ENCODE assay signal across 22 mouse cellular contexts in genomic region chr5:132477533-132477932, GRCm38 (mm10).
DNase-seq lines count a peak whose midpoint lies in the region; ATAC-seq and TF ChIP-seq lines count a peak whose summit lies in the region.
"Had no signal": no experiment of that assay in that cellular context is flagged by ENCODE, and none has a peak within 500 bp of the region (broad histone marks: within the 10 kb centered on the region; RNA-seq: fewer than 3 reads in every experiment).

No protein-coding gene starts in this region.

- H3K27me3 ChIP-seq in forebrain, embryonic 13.5 days = no peaks in the 10 kb centered on the region
- H3K27me3 ChIP-seq: embryonic facial prominence, embryonic 13.5 days; embryonic facial prominence, embryonic 15.5 days; forebrain, embryonic 12.5 days; forebrain, embryonic 15.5 days had no signal

- H3K4me2 ChIP-seq in forebrain, embryonic 13.5 days = no peak overlapping the region
- H3K4me2 ChIP-seq: embryonic facial prominence, embryonic 13.5 days; embryonic facial prominence, embryonic 15.5 days; forebrain, embryonic 12.5 days; forebrain, embryonic 15.5 days had no signal

- ATAC-seq in forebrain, embryonic 13.5 days = no peak
- ATAC-seq: activated CD4-positive, CD25-positive, alpha-beta regulatory T cell, adult 4 months; forebrain, embryonic 15.5 days; forebrain, postnatal 0 days had no signal

- no peak overlapping the region for H3K9ac ChIP-seq in ES-E14 (ENCODE audit: insufficient read depth, low read depth, low read length, poor library complexity, severe bottlenecking)
- no peak overlapping the region for H3K9ac ChIP-seq in forebrain, embryonic 13.5 days
- H3K9ac ChIP-seq: embryonic facial prominence, embryonic 13.5 days; embryonic facial prominence, embryonic 15.5 days; forebrain, embryonic 12.5 days; forebrain, embryonic 15.5 days; forebrain, postnatal 0 days had no signal

- no peaks in the 10 kb centered on the region for H3K36me3 ChIP-seq in ES-E14 (ENCODE audit: control insufficient read depth, insufficient read depth, low read length, poor library complexity, severe bottlenecking)
- H3K36me3 ChIP-seq in forebrain, embryonic 13.5 days (ENCODE audit: poor library complexity, severe bottlenecking) = no peaks in the 10 kb centered on the region
- H3K36me3 ChIP-seq: embryonic facial prominence, embryonic 13.5 days; embryonic facial prominence, embryonic 15.5 days; forebrain, embryonic 10.5 days; forebrain, embryonic 12.5 days; forebrain, embryonic 15.5 days had no signal

- in situ Hi-C loops in ES-E14 (cut with MboI; ENCODE audit: low sequenced_read_pairs in 2 of 2, unreplicated experiment in 2 of 2) = no loop called here

- H3K27ac ChIP-seq in ES-E14 (ENCODE audit: insufficient read depth, low read depth, low read length, poor library complexity, severe bottlenecking) = no peak overlapping the region
- H3K27ac ChIP-seq in forebrain, embryonic 13.5 days = no peak overlapping the region
- H3K27ac ChIP-seq: embryonic facial prominence, embryonic 13.5 days; embryonic facial prominence, embryonic 15.5 days; forebrain, embryonic 10.5 days; forebrain, embryonic 12.5 days; forebrain, embryonic 15.5 days had no signal

- WGBS in forebrain, embryonic 13.5 days = 0% methylated on average over 1 of the region's 1 CpGs

- DNase-seq in ES-E14 (ENCODE audit: low read depth, low spot score) (peak; percentile 57), WW6 (ENCODE audit: low read depth, low spot score) (peak; percentile 36)
- no peak for DNase-seq in layer of hippocampus, adult 9-10 months (ENCODE audit: low spot score)
- no peak for DNase-seq in neural tube, embryonic 10.5 days (ENCODE audit: extremely low spot score, low spot score)
- DNase-seq: adrenal gland, postnatal 10 days; adrenal gland, postnatal 25 days; cerebellum, adult 11 months; cerebellum, adult 18-20 months; cerebellum, adult 8-10 months; cerebellum, adult 9-11 months; cerebellum, postnatal 14 days; cerebellum, postnatal 36 days; embryo, embryonic 11 days; forebrain, postnatal 0 days had no signal

- no peaks in the 10 kb centered on the region for H3K9me3 ChIP-seq in ES-E14 (ENCODE audit: control insufficient read depth, insufficient read depth, low read depth, low read length)
- H3K9me3 ChIP-seq in forebrain, embryonic 13.5 days (replicated peaks) = no peaks in the 10 kb centered on the region
- H3K9me3 ChIP-seq: embryonic facial prominence, embryonic 13.5 days; embryonic facial prominence, embryonic 15.5 days; forebrain, embryonic 10.5 days; forebrain, embryonic 12.5 days; forebrain, embryonic 15.5 days had no signal

- no peak overlapping the region for H3K4me3 ChIP-seq in ES-E14 (ENCODE audit: insufficient read depth in 1 of 2, low read depth in 1 of 2, low read length in 2 of 2, poor library complexity in 1 of 2, severe bottlenecking in 1 of 2)
- H3K4me3 ChIP-seq in forebrain, embryonic 13.5 days = no peak overlapping the region
- H3K4me3 ChIP-seq: embryonic facial prominence, embryonic 13.5 days; embryonic facial prominence, embryonic 15.5 days; erythroblast, embryonic 14.5 days; forebrain, embryonic 10.5 days; forebrain, embryonic 12.5 days; forebrain, embryonic 15.5 days had no signal

- peaks cover 0 to 4% of the 10 kb centered on the region in 2 experiments; a peak in 1 of 4 replicates for H3K4me1 ChIP-seq in ES-E14 (ENCODE audit: control insufficient read depth in 2 of 2, insufficient read depth in 2 of 2, low read length in 2 of 2, poor library complexity in 1 of 2)
- peaks cover 63% of the 10 kb centered on the region for H3K4me1 ChIP-seq in forebrain, embryonic 13.5 days

TF ChIP-seq in ES-E14, 5 proteins besides CTCF, POLR2A, EP300 and RAD21:
- TF ChIP-seq CHD2 (IDR thresholded peaks at IDR 0.05; ENCODE audit: low read depth, low read length) (no peak; the same call in 1 of the 2 replicates), MAFK (IDR thresholded peaks at IDR 0.05; ENCODE audit: insufficient read depth, low read depth, low read length) (peak; percentile 25; the same call in 1 of the 2 replicates), HCFC1 (IDR thresholded peaks at IDR 0.05; ENCODE audit: borderline replicate concordance, insufficient read depth, low read length) (no peak)
TF ChIP-seq in ES-E14: peak in this region for 1.

Comparison
In these comparisons a context has a peak if more than half of its experiments do, and no peak if none do; other contexts are left out.
1. DNase-seq: peak in ES-E14 (single experiment) and WW6 (single experiment); none in layer of hippocampus, adult 9-10 months (single experiment) and neural tube, embryonic 10.5 days (single experiment).